Mouse (Mus musculus): ENCODE data around the gene Nrg3.

- TF ChIP-seq TCF12 (IDR thresholded peaks at IDR 0.05; ENCODE audit: insufficient read depth, poor library complexity, severe bottlenecking), result no peak
- no peak for TF ChIP-seq MYOD1 (IDR thresholded peaks at IDR 0.05; ENCODE audit: control insufficient read depth in 1 of 3, insufficient read length in 2 of 3, low read depth in 2 of 3)
- no peak for TF ChIP-seq POLR2A (IDR thresholded peaks at IDR 0.05; ENCODE audit: insufficient read length, low read depth)
- TF ChIP-seq MAX (IDR thresholded peaks at IDR 0.05; ENCODE audit: low read depth), result no peak
- no peak for TF ChIP-seq MYOG (IDR thresholded peaks at IDR 0.05; ENCODE audit: control insufficient read depth in 1 of 3, insufficient read depth in 1 of 3, insufficient read length in 2 of 3, low read depth in 2 of 3)
- TF ChIP-seq USF1 (IDR thresholded peaks at IDR 0.05; ENCODE audit: low read depth), result no peak
- no peak for TF ChIP-seq CEBPB (IDR thresholded peaks at IDR 0.05; ENCODE audit: insufficient read depth, poor library complexity, severe bottlenecking)
- no peak for TF ChIP-seq REST (IDR thresholded peaks at IDR 0.05; ENCODE audit: insufficient read depth, insufficient read length)
- TF ChIP-seq SRF (IDR thresholded peaks at IDR 0.05; ENCODE audit: control insufficient read depth, insufficient read length, low read depth), result no peak
- no peak for TF ChIP-seq POLR2AphosphoS2 (IDR thresholded peaks at IDR 0.05; ENCODE audit: insufficient read length, low read depth)
- no peak for TF ChIP-seq E2F4 (IDR thresholded peaks at IDR 0.05; ENCODE audit: insufficient read depth)
These were observed 552.1 kb downstream of the Nrg3 start for GRCm38 (mm10) chr14:38920800-38921199.

Data from myocyte (in vitro differentiated cells).